Mouse (Mus musculus) forebrain, postnatal 0 days (tissue): ENCODE data around the gene Tubd1. TPM values are rescaled to one million over a fixed set of nuclear protein-coding genes. Genes with fewer than 3 reads are reported as not detected.

Experiments
- ATAC-seq: fragments of 200-750 bp; cut with Nextera tagmentation; 2 replicates; pipeline ENCODE4 v1.8.0; 2017; ENCODE audit warnings: mild to moderate bottlenecking, moderate library complexity
- DNase-seq: peaks from one replicate; pipeline ENCODE4 v3.0.0-alpha.2; 2015
- H3K27ac ChIP-seq: fragments of 300-500 bp; sonication (generic); 2 replicates; pipeline ENCODE4 v1.5.1; 2014; ENCODE audit warnings: low read depth, mild to moderate bottlenecking, antibody characterized with exemption, low read length, moderate library complexity, mixed read lengths
- H3K27me3 ChIP-seq: fragments of 300-500 bp; sonication (generic); 2 replicates; pipeline ENCODE4 v1.6.1; 2014; ENCODE audit warnings: mild to moderate bottlenecking, low read length, mixed read lengths; ENCODE audit not compliant: insufficient read depth
- H3K36me3 ChIP-seq: fragments of 300-500 bp; sonication (generic); 2 replicates; pipeline ENCODE4 v1.6.1; 2014; ENCODE audit warnings: mild to moderate bottlenecking, moderate library complexity; ENCODE audit not compliant: insufficient read depth
- H3K4me1 ChIP-seq: fragments of 300-500 bp; sonication (generic); 2 replicates; pipeline ENCODE4 v1.6.1; 2014; ENCODE audit warnings: antibody characterized with exemption; ENCODE audit not compliant: insufficient read depth
- H3K4me2 ChIP-seq: fragments of 300-500 bp; sonication (generic); 2 replicates; pipeline ENCODE4 v1.6.1; 2014; ENCODE audit warnings: low read depth, mild to moderate bottlenecking, moderate library complexity
- H3K4me3 ChIP-seq: fragments of 300-500 bp; sonication (generic); 2 replicates; pipeline ENCODE4 v1.5.1; 2014; ENCODE audit warnings: low read depth, low read length, mixed read lengths
- H3K9ac ChIP-seq: fragments of 300-500 bp; sonication (generic); 2 replicates; pipeline ENCODE4 v1.6.1; 2014; ENCODE audit warnings: mild to moderate bottlenecking
- H3K9me3 ChIP-seq: fragments of 300-500 bp; sonication (generic); 2 replicates; pipeline ENCODE4 v1.6.1; 2016; ENCODE audit warnings: low read length
- CTCF ChIP-seq: sonication (generic); IDR thresholded peaks from 2 replicates; pipeline ENCODE4 v1.5.1; 2016; ENCODE audit warnings: antibody characterized with exemption, control low read depth, low read depth
- WGBS: fragments of 180-500 bp; shearing (Covaris S2); extraction: QIAGEN DNeasy Blood & Tissue Kit; methylation state at CpG from one replicate; pipeline ENCODE4 v1.1.7; 2014; 5-methylcytosine and 5-hydroxymethylcytosine counted together
- polyA plus RNA-seq: library from polyadenylated mRNA; unstranded; fragments of >200 nt; fragmentation: Nextera tagmentation; extraction: Ambion mirVana; gene quantifications from 2 replicates; pipeline ENCODE4 v1.2.1, GENCODE M21; 2015
- total RNA-seq: library from RNA; depleted of rRNA; stranded (reverse); fragments of >200 nt; gene quantifications from 2 replicates; pipeline ENCODE4 v1.2.3, GENCODE M21; 2014

Tubd1 gene
- total and polyA plus RNA-seq, 2 experiments from 2014 or later = 3.1 to 8.0 TPM

DNA sequence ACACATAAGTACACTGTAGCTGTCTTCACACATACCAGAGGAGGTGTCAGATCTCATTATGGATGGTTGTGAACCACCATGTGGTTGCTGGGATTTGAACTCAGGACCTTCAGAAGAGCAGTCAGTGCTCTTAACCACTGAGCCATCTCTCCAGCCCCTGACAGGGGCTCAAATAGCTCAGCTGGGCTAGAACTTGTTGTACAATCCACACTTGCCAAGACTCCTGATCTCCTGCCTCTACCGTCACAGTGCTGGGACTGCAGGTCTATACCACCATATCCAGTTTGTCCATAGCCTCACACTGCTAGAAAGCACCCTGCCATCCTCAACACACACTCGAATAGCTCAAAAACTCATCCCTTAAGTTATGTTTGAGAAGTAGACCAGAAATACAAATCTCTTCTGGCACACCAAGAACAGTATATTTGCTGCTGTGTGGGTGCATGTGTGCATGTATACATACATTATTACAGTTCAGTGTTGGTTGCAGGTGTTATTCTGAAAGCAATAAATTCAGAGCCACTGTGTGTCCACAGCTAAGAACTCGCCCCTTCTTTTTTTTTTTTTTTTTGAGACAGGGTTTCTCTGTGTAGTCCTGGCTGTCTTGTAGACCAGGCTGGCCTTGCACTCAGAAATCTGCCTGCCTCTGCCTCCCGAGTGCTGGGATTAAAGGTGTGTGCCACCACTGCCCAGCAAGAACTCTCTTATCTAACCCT, 44.0 kb downstream of the Tubd1 start:
- DNase-seq (no peak), ATAC-seq (no peak)
- Histone ChIP-seq H3K4me2 (no peak overlapping the region), H3K27me3 (no peaks in the 10 kb centered on the region), H3K4me1 (no peaks in the 10 kb centered on the region), H3K27ac (no peak overlapping the region), H3K9ac (no peak overlapping the region), H3K9me3 (no peaks in the 10 kb centered on the region), H3K36me3 (peaks cover 5% of the 10 kb centered on the region; the same call in 1 of the 2 replicates), H3K4me3 (no peak overlapping the region)
- 94% methylated on average over 4 of the region's 4 CpGs for WGBS
- TF ChIP-seq CTCF = no peak

DNA sequence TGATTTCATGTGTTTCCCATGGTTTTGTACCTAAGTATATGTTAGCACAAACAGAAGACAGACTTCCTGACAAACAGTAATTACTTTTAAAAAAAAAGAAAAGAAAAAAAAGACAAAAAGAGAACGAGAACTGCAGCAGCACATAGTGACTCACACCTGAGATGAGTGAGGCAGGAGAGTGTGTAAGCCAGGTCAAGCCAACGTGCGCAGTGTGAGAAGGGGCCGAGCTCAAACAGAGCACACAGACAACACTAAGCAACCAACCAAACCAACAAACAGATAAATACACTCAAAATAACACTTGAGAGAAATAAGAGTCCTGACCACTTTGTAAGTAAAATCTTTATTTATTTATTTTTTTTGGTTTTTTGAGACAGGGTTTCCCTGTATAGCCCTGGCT, 45.3 kb downstream of the Tubd1 start:
- H3K4me3 ChIP-seq = no peak overlapping the region
- no peaks in the 10 kb centered on the region for H3K27me3 ChIP-seq
- no peak overlapping the region for H3K27ac ChIP-seq
- WGBS = 85% methylated on average over 4 of the region's 4 CpGs
- peaks cover under 1% of the 10 kb centered on the region; the same call in 1 of the 2 replicates for H3K36me3 ChIP-seq
- no peak for TF ChIP-seq CTCF
- no peak overlapping the region for H3K9ac ChIP-seq
- H3K9me3 ChIP-seq = no peaks in the 10 kb centered on the region
- H3K4me1 ChIP-seq = no peaks in the 10 kb centered on the region
- H3K4me2 ChIP-seq = no peak overlapping the region
- no peak for DNase-seq
- ATAC-seq = no peak

DNA sequence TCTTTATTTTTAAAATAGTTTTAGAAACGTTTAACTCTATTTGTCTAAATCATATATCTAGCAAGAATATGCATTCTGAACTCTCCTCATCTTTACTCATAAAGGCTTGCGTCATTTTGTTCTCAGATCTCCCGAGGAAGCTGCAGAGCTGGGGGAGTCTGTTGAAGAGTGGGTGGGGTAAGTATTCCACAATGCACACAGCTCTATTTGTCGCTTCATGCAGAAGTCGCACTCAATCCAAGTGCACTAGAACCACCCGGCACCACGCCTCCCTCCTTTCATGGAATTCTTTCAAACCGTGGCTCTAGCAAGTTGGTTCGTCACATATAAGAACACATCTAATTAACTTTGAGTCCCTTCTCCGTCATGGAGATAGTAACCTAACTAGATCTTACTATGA, 45.8 kb downstream of the Tubd1 start:
- DNase-seq (no peak), ATAC-seq (no peak)
- no peak for TF ChIP-seq CTCF
- Histone ChIP-seq H3K4me2 (no peak overlapping the region), H3K9me3 (no peaks in the 10 kb centered on the region), H3K27ac (no peak overlapping the region), H3K4me1 (no peaks in the 10 kb centered on the region), H3K27me3 (no peaks in the 10 kb centered on the region), H3K9ac (no peak overlapping the region), H3K36me3 (no peaks in the 10 kb centered on the region), H3K4me3 (no peak overlapping the region)
- WGBS = 90% methylated on average over 10 of the region's 10 CpGs

DNA sequence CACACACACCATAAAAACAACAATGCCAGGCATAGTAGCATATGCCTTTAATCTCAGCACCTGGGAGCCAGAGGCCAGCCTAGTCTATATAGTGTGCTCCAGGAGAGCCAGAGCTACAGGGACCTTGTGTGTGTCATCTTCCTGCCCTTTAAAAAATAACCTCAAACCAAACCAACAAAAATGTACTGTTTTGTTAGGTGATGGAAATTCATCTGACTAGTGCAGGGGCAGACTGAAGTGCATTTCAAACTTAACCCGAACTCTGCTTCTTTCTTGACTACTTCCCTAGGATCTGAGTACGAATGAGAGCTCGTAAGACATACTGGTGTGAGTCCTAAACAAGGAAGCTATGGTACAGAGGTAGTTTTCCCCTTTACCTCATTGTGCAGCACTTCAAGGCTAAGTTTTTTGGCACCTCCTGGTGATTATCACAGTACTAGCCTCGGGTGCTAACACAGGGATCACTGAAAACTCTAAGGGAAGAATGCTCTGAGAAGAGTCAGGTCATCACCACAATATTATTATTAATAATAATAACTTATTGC, 46.6 kb downstream of the Tubd1 start:
- no peaks in the 10 kb centered on the region for H3K4me1 ChIP-seq
- H3K4me2 ChIP-seq = no peak overlapping the region
- H3K9me3 ChIP-seq = no peaks in the 10 kb centered on the region
- WGBS = 82% methylated on average over 4 of the region's 4 CpGs
- no peak for TF ChIP-seq CTCF
- no peak overlapping the region for H3K4me3 ChIP-seq
- H3K27me3 ChIP-seq = no peaks in the 10 kb centered on the region
- no peak overlapping the region for H3K27ac ChIP-seq
- no peaks in the 10 kb centered on the region for H3K36me3 ChIP-seq
- ATAC-seq (no peak), DNase-seq (no peak)
- no peak overlapping the region for H3K9ac ChIP-seq

DNA sequence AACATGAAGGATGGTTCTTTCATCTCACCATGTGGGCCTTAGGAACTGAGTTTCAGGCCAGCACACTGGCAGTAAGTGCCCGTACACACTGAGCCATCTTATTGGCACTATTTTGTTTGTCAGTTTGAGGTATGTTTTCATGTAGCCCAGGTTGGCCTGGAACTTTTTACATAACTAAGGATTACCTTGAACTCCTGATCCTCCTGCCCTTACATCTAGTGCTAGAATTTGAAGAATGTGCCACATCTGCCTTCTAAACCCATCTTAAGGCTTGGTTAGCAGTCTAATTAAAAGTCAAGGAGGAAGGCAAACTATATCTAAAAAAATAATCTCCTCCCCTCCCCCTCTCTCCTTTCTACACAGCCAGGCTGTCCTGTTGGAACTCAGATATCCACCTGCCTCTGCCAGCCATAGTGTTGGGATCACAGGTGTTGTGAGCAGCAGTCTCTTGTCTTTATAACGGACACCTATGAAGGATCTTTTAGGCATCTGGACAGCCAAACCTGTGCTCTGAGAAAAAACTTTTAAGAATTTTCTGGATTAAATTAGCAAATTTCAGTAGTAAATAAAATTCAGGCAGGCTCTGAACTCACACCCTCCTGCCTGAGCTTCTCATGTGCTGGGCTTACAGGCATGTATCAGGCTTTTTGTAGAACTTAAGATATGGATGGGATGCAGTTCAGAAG, 47.3 kb downstream of the Tubd1 start:
- TF ChIP-seq CTCF = no peak
- Histone ChIP-seq H3K27me3 (no peaks in the 10 kb centered on the region), H3K9me3 (no peaks in the 10 kb centered on the region), H3K9ac (no peak overlapping the region), H3K4me1 (no peaks in the 10 kb centered on the region), H3K27ac (no peak overlapping the region), H3K4me3 (no peak overlapping the region), H3K4me2 (no peak overlapping the region), H3K36me3 (no peaks in the 10 kb centered on the region)
- DNase-seq = no peak
- 83% methylated on average over 2 of the region's 2 CpGs for WGBS
- ATAC-seq = no peak

DNA sequence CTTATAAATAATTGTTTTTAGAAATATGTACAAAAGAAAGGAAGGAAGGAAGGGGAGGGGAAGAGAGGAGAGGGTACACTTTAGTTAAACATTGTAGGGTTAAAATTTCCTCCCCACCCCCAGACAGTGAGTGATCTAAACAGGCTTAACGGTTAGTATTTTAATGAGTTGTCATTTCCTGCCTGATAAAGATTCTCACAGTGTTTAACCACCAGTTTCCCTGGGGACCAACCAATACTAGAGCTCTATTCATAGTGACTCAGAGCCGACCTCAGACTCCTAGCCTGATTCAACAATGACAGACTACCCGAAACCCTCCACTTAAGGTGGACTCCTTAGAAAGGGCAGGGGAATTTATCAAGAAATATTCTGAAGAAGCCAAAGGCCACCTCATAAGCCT, 48.2 kb downstream of the Tubd1 start:
- 32% methylated on average over 3 of the region's 3 CpGs for whole genome bisulfite sequencing
- Histone ChIP-seq H3K27ac (no peak overlapping the region), H3K9ac (no peak overlapping the region), H3K27me3 (no peaks in the 10 kb centered on the region), H3K4me2 (no peak overlapping the region), H3K36me3 (no peaks in the 10 kb centered on the region), H3K4me1 (no peaks in the 10 kb centered on the region), H3K4me3 (no peak overlapping the region), H3K9me3 (no peaks in the 10 kb centered on the region)
- TF ChIP-seq CTCF = no peak
- DNase-seq = no peak
- no peak for ATAC-seq

DNA sequence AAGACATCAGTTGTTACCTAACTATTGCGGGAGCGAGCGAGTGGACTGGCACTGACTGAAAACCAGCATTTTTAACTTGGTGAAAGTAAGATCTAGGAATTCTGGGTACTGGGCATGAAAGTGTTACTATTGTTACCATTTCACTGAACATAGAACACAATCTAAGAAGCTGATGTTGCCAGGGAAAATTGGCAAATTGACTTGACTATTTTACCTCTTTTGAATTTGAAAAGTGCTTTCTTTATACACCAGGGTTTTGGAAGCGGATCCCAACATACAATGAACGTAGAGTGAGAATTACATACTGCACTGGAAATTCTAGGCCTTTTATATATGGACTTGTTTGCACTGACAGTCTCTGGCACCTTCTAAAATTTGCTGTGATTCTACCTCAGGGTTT, 48.7 kb downstream of the Tubd1 start:
- H3K4me1 ChIP-seq = no peaks in the 10 kb centered on the region
- ATAC-seq = no peak
- WGBS = 59% methylated on average over 5 of the region's 5 CpGs
- no peaks in the 10 kb centered on the region for H3K36me3 ChIP-seq
- H3K9ac ChIP-seq = no peak overlapping the region
- TF ChIP-seq CTCF = no peak
- DNase-seq = no peak
- no peaks in the 10 kb centered on the region for H3K27me3 ChIP-seq
- H3K4me3 ChIP-seq = no peak overlapping the region
- H3K4me2 ChIP-seq = no peak overlapping the region
- H3K27ac ChIP-seq = no peak overlapping the region
- no peaks in the 10 kb centered on the region for H3K9me3 ChIP-seq
